Mouse (Mus musculus): Measurements from ENCODE around the gene Gpr83.

The Gpr83 gene

GRCm38 (mm10) chr9:14894628-14895027 is 34.6 kb downstream of the Gpr83 start:
- in situ Hi-C loops (cut with MboI; ENCODE audit: low pct_unique_long_range_greater_than_20kb in 1 of 2, low sequenced_read_pairs in 2 of 2, unreplicated experiment in 1 of 2), result no loop called here

- in situ Hi-C loops (cut with MboI; ENCODE audit: low pct_unique_long_range_greater_than_20kb in 1 of 2, low sequenced_read_pairs in 2 of 2, unreplicated experiment in 1 of 2), result no loop called here
These were observed 35.3 kb downstream of the Gpr83 start for GRCm38 (mm10) chr9:14895237-14895835.

GRCm38 (mm10) chr9:14897102-14897501 is 37.1 kb downstream of the Gpr83 start:
- in situ Hi-C loops (cut with MboI; ENCODE audit: low pct_unique_long_range_greater_than_20kb in 1 of 2, low sequenced_read_pairs in 2 of 2, unreplicated experiment in 1 of 2), result no loop called here

GRCm38 (mm10) chr9:14901757-14902156 is 41.7 kb downstream of the Gpr83 start:
- in situ Hi-C loops (cut with MboI; ENCODE audit: low pct_unique_long_range_greater_than_20kb in 1 of 2, low sequenced_read_pairs in 2 of 2, unreplicated experiment in 1 of 2), result no loop called here

GRCm38 (mm10) chr9:14902416-14902815 is 42.4 kb downstream of the Gpr83 start:
- in situ Hi-C loops (cut with MboI; ENCODE audit: low pct_unique_long_range_greater_than_20kb in 1 of 2, low sequenced_read_pairs in 2 of 2, unreplicated experiment in 1 of 2), result no loop called here

GRCm38 (mm10) chr9:14903006-14903405 is 43.0 kb downstream of the Gpr83 start:
- in situ Hi-C loops (cut with MboI; ENCODE audit: low pct_unique_long_range_greater_than_20kb in 1 of 2, low sequenced_read_pairs in 2 of 2, unreplicated experiment in 1 of 2), result no loop called here

GRCm38 (mm10) chr9:14903581-14904378 is 43.8 kb downstream of the Gpr83 start, which contains the start of gene Izumo1r:
Gene Izumo1r (minus strand): TSS chr9:14903949.
- in situ Hi-C loops (cut with MboI; ENCODE audit: low pct_unique_long_range_greater_than_20kb in 1 of 2, low sequenced_read_pairs in 2 of 2, unreplicated experiment in 1 of 2), result no loop called here

GRCm38 (mm10) chr9:14904741-14905475 is 44.9 kb downstream of the Gpr83 start:
- in situ Hi-C loops (cut with MboI; ENCODE audit: low pct_unique_long_range_greater_than_20kb in 1 of 2, low sequenced_read_pairs in 2 of 2, unreplicated experiment in 1 of 2), result no loop called here

- in situ Hi-C loops (cut with MboI; ENCODE audit: low pct_unique_long_range_greater_than_20kb in 1 of 2, low sequenced_read_pairs in 2 of 2, unreplicated experiment in 1 of 2), result no loop called here
These were observed 45.9 kb downstream of the Gpr83 start for GRCm38 (mm10) chr9:14905956-14906355.

GRCm38 (mm10) chr9:14907816-14908415 is 47.9 kb downstream of the Gpr83 start:
- in situ Hi-C loops (cut with MboI; ENCODE audit: low pct_unique_long_range_greater_than_20kb in 1 of 2, low sequenced_read_pairs in 2 of 2, unreplicated experiment in 1 of 2), result no loop called here

- in situ Hi-C loops (cut with MboI; ENCODE audit: low pct_unique_long_range_greater_than_20kb in 1 of 2, low sequenced_read_pairs in 2 of 2, unreplicated experiment in 1 of 2), result no loop called here
These were observed 50.0 kb downstream of the Gpr83 start for GRCm38 (mm10) chr9:14909981-14910380.

- in situ Hi-C loops (cut with MboI; ENCODE audit: low pct_unique_long_range_greater_than_20kb in 1 of 2, low sequenced_read_pairs in 2 of 2, unreplicated experiment in 1 of 2), result no loop called here
These were observed 52.0 kb downstream of the Gpr83 start for GRCm38 (mm10) chr9:14912037-14912436.

GRCm38 (mm10) chr9:14917661-14918060 is 57.7 kb downstream of the Gpr83 start:
- in situ Hi-C loops (cut with MboI; ENCODE audit: low pct_unique_long_range_greater_than_20kb in 1 of 2, low sequenced_read_pairs in 2 of 2, unreplicated experiment in 1 of 2), result no loop called here

GRCm38 (mm10) chr9:14918825-14919668 is 59.0 kb downstream of the Gpr83 start:
- in situ Hi-C loops (cut with MboI; ENCODE audit: low pct_unique_long_range_greater_than_20kb in 1 of 2, low sequenced_read_pairs in 2 of 2, unreplicated experiment in 1 of 2), result no loop called here

All from mouse embryonic stem cell (cell line).